Mouse (Mus musculus): ENCODE measurements around the gene Zfp280c. TPM values are rescaled to one million over a fixed set of nuclear protein-coding genes. Genes with fewer than 3 reads are reported as not detected.

Gene Zfp280c
- 10 to 100 TPM; 16.1 to 20.8 TPM for polyA plus RNA-seq (2017; shearing (Covaris generic))

DNA sequence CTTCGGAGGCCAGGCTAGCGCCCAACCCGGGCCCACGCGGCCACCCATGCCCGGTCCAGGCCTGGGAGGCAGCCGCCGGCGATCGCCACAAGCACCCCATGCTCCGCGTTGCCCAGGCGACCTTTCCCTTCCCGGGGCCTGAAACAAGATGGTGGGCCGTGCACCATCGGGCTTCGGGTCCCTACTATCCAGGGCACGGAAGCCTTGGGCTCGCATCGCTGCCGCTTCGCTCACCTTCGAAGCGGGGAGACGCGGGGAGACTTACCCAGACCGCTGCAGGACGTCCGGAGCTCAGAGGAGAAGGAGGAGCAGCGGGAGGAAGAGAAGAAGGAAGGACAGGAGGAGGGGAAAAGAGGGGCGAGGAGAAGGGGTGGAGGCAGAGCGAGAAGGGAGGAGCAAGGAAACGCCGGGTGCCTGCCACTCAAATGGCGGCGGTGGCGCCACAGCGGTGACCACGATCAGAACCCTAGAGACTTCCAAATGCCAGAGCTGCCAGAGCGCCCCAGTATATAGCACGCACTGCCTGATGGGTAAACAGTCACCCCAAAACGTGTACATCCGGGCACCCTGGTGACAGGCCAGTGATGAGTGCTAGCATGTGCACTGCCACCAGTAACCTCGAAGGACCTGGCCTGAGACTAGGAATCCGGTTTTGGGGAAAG, at the start of gene Zfp280c:
TSS of gene Zfp280c (minus strand) at position 406 of the 662 bp plus-strand sequence.
- ATAC-seq, result peak; percentile 90

GRCm38 (mm10) chrX:48637032-48637431, 42.7 kb upstream of the Zfp280c start:
- peak; percentile 41 for ATAC-seq

GRCm38 (mm10) chrX:48624054-48624420, 29.7 kb upstream of the Zfp280c start:
- no peak for ATAC-seq

GRCm38 (mm10) chrX:48623379-48624053, 29.2 kb upstream of the Zfp280c start, which contains the start of gene Slc25a14:
Gene Slc25a14 (plus strand): TSS chrX:48623413.
- ATAC-seq, result peak; percentile 97

GRCm38 (mm10) chrX:48623049-48623378, 28.7 kb upstream of the Zfp280c start:
- no peak for ATAC-seq

DNA sequence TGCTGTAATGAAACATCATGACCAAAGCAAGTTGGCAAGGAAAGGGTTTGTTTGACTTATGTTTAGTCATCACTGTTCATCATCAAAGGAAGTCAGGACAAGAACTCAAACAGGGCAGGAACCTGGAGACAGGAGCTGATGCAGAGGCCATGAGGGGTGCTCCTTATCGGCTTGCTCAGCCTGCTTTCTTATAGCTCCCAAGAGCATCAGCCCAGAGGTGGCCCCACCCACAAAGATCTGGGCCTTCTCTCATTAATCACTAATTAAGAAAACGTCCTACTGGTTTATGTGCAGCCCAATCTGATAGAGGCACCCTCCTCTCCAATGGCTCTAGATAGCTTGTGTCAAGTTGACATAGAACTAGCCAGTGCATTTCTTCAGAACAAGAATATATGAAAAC, 10.6 kb upstream of the Zfp280c start:
- ATAC-seq, result no peak

DNA sequence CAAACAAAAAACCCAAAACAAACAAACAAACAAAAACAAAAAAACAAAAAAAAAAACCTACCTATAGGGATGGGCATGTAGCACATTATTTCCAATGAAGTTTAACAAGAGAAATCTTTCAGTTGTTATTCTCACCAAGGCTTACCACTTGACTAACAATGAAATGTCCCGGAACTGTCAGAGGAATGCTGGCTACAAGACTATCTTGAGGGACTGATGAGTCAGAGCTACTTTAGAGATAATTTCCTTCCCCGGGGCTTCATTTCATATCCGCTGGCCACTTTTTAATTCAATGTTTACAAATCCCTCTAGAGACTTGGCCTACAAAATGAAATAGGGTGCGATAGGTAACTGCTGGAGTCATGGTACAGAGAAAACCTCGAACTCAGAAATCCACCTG, 2.6 kb upstream of the Zfp280c start:
- no peak for ATAC-seq

DNA sequence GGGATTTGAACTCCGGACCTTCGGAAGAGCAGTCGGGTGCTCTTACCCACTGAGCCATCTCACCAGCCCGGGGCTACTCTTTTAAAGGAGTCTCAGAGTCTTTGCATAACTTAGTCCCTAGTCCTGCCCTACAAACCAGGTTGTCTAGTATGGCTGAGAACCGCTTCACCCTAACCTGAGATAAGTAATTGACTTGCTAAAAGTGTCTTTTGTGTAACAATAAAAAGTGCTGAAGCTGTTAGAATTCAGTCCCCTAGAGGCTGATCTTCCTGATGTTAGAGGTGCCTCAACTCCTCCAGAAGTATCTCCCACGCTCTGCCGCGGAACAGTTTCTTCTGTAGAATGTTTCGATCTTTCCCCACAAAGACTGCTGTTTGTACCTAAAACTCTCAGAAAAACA, 1.7 kb upstream of the Zfp280c start:
- no peak for ATAC-seq

GRCm38 (mm10) chrX:48593721-48594098, 594 bp downstream of the Zfp280c start:
- ATAC-seq, result peak; percentile 21

DNA sequence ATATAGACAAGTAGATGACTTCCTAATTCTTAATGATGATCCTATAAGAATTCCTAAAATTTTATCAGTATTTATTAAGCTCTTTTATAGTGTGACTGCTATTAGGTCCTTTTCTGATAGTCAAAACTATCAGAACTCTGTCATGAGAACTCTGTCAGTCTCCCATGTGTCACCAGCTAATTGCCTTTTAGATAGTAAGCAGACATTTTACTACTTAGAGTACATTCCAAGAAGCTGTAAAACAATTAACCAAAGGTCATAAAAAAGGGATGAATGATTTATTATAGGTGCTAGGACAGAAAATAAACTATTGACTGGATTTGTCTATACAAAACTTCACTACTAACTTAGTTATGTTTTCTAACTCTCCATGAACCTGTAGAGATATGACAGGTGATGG, 11.0 kb downstream of the Zfp280c start:
- ATAC-seq, result no peak

- peak; percentile 54 for ATAC-seq
Measured at GRCm38 (mm10) chrX:48532175-48532574, 62.1 kb downstream of the Zfp280c start.

- no peak for ATAC-seq
Measured at GRCm38 (mm10) chrX:48526435-48526834, 67.9 kb downstream of the Zfp280c start.

- ATAC-seq, result no peak
Measured at GRCm38 (mm10) chrX:48525866-48526265, 68.4 kb downstream of the Zfp280c start.

GRCm38 (mm10) chrX:48525332-48525731, 69.0 kb downstream of the Zfp280c start:
- no peak for ATAC-seq

DNA sequence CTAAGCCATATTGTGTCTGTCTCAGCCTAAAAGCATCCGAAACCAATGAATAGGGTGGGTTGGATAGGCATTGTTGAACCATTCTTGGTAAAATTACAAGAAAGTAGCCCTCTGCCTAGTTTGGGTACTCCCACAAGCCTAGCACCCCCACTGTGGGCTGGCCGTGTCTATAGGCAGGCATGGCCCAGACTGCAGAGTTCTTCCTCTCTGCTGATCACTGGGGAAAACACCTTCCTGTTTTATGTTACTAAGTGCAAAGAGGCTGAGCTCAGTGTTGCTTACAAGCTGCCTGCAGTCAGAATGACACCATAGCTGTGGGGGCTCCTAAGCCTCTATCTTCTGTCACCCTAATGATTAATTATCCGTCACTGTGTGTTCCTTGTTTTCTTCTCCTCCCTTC, 70.8 kb downstream of the Zfp280c start:
- peak; percentile 67 for ATAC-seq

GRCm38 (mm10) chrX:48521651-48522050, 72.7 kb downstream of the Zfp280c start:
- ATAC-seq, result no peak

GRCm38 (mm10) chrX:48519549-48520085, 74.7 kb downstream of the Zfp280c start:
- ATAC-seq, result peak; percentile 26

DNA sequence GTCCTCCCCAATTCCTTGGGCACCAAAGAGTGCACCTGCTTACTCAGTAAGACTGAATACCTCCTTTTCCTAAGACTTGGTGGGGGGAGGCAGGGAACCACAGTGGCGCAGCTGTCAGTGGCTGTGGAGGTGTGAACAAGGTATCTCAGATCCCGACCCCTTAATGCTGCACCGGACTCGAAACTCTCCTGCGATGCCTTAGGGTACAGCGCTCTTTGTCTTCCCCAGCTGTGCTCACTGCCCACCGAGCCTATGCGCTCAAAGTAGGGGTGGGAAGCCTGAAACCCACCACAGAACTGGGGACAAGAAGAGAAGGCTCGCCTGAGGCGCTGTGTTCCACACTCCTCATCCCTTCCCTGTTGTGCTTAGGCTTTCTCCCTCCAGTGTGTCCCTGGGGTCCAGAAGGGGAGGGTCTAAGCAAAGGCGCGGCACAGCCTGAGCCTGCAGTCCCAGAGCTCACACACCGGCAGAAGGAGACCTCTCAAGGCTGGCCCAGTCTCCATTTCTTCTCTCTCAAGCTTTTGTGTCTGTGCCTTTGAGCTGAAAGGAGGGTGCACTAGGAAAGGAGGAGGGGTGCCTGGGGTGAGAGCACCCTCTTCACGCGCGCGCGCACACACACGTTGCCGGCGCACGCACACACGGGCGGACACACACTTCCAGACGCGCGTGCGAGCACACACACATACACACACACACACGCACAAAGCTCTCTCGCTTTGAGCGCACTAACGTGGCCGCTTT, 75.3 kb downstream of the Zfp280c start, which contains the start of gene Rab33a:
TSS of gene Rab33a (plus strand) at position 478 of the 741 bp plus-strand sequence.
- peak; percentile 47 for ATAC-seq

DNA sequence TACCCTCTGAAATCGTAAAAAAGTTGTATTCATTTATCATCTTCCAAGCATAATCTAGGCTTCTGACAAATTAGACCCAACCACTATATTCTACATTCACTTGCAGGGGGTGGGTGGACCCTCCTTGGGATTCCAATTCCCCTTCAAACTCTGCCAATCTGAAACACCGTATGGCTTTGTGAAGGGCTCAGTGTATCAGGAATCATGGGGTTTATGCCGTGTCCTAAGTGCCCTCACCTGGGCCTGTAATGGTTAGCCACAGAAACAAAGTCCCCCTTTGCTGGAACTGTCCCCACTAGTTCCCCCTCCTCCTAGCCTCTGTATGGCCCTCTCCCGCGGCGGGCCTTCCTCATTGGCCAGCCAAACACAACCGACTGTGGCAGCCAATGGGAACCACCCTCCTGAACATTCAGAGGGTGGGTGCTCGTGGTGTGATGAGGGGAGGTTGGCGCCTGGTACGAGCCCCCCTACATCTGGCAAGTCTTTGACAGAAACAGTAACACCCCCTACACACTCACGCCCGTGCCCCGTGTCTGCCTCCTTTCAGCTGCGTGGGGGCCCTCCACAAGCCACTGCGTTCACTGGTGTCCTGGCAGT, 76.0 kb downstream of the Zfp280c start:
- no peak for ATAC-seq

DNA sequence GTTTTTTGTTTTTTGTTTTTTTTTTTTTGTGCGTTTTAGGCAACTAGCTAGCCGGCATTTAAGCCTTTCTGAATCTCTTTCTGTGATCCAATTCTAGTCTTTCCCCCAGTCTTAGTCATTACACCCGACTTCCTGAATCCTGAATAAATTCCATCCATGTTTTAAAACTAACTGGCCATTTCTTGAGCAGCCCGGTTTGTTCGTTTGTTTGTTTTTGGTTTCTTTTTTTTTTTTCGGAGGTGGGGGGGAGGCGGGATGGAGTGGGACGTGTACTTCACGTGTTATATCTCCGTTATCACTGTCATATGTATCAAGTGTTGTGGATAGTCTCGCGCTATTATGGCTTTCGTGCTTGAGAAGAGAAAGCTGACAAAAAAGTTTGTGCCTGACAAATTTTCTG, 80.5 kb downstream of the Zfp280c start:
- ATAC-seq, result peak; percentile 53

DNA sequence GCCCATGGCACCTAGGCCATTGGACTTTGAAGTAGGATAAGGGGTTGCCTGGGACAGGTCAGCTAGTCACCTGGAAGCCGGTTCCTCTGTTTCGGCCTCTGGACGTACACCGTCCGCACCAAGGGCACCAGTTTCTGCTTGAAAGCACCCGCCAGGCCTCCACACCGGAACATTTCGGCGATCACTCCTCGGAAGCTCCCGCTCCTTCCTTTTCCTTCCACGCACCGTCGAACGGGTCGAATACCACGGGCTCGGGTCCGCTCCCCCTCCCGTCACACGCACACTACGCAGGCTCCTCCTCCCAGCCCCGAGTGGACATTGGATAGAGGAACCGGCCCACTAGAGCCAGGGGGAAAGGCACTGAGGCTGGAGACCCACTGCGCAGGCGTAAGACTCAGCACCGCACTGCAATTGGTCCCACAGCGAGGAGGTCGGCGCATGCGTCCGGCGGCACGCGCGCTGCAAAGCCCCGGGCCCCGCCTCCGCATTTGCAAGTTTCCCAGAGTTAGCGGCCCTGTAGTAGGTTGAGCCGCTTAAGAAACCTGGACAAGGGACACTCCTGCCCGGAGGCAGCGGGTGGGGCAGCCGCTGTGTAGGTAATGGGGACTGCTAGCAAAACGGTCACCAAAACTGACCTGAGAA, 81.0 kb downstream of the Zfp280c start, which contains the start of gene Aifm1:
TSS of gene Aifm1 (minus strand) at position 398 of the 642 bp plus-strand sequence.
- peak; percentile 91 for ATAC-seq

GRCm38 (mm10) chrX:48493763-48494162, 100.5 kb downstream of the Zfp280c start:
- peak; percentile 58 for ATAC-seq

All from CD4-positive, CD25-positive, alpha-beta regulatory T cell, adult 4 months (primary cell).